Mouse (Mus musculus) forebrain, embryonic 13.5 days (tissue): Measurements from ENCODE around the gene Myh7. TPM values are rescaled to one million over a fixed set of nuclear protein-coding genes. Genes with fewer than 3 reads are reported as not detected.
"Not testable (repeated sequence)": the region's sequence is repeated elsewhere in the genome, so short reads cannot be mapped to it uniquely, and the experiment has no call there.

ENCODE experiments used
- ATAC-seq: fragments of 200-750 bp; cut with Nextera tagmentation; 2 replicates; pipeline ENCODE4 v1.8.0; 2017
- H3K27ac ChIP-seq: fragments of 300-500 bp; sonication (generic); 2 replicates; pipeline ENCODE4 v1.5.1; 2015; ENCODE audit warnings: inconsistent platforms, mild to moderate bottlenecking, moderate library complexity
- H3K27me3 ChIP-seq: fragments of 300-500 bp; sonication (generic); 2 replicates; pipeline ENCODE4 v1.6.1; 2015; ENCODE audit warnings: mild to moderate bottlenecking, inconsistent platforms
- H3K36me3 ChIP-seq: fragments of 300-500 bp; sonication (generic); 2 replicates; pipeline ENCODE4 v1.6.1; 2015; ENCODE audit warnings: mild to moderate bottlenecking, inconsistent platforms; ENCODE audit not compliant: poor library complexity, severe bottlenecking
- H3K4me1 ChIP-seq: fragments of 300-500 bp; sonication (generic); 2 replicates; pipeline ENCODE4 v1.6.1; 2015; ENCODE audit warnings: inconsistent platforms
- H3K4me2 ChIP-seq: fragments of 300-500 bp; sonication (generic); 2 replicates; pipeline ENCODE4 v1.6.1; 2015; ENCODE audit warnings: inconsistent platforms, mild to moderate bottlenecking, moderate library complexity
- H3K4me3 ChIP-seq: fragments of 300-500 bp; sonication (generic); 2 replicates; pipeline ENCODE4 v1.5.1; 2015; ENCODE audit warnings: mild to moderate bottlenecking, inconsistent platforms
- H3K9ac ChIP-seq: fragments of 300-500 bp; sonication (generic); 2 replicates; pipeline ENCODE4 v1.6.1; 2015; ENCODE audit warnings: mild to moderate bottlenecking, inconsistent platforms
- H3K9me3 ChIP-seq: fragments of 300-500 bp; sonication (generic); replicated peaks from 2 replicates; pipeline ENCODE4 v1.6.1; 2016; ENCODE audit warnings: inconsistent platforms
- WGBS: fragments of 180-500 bp; shearing (Covaris S2); methylation state at CpG from one replicate; pipeline ENCODE4 v1.1.7; 2015; 5-methylcytosine and 5-hydroxymethylcytosine counted together
- polyA plus RNA-seq: library from polyadenylated mRNA; unstranded; fragments of >200 nt; fragmentation: Nextera tagmentation; extraction: Ambion mirVana; gene quantifications from 2 replicates; pipeline ENCODE4 v1.2.1, GENCODE M21; 2015

The Myh7 gene
- 2.5 and 7.0 TPM in 2 replicates for polyA plus RNA-seq

GRCm38 (mm10) chr14:54994136-54994868, at the start of gene Myh7:
Gene Myh7 (minus strand): TSS chr14:54994626.
- H3K4me2 ChIP-seq: 0 out of 2 replicates have a peak within 1 kb of the TSS, but pooled peaks have one; percentile 14
- H3K4me1 ChIP-seq: peaks cover 39% of the 10 kb centered on the region
- no peaks in the 10 kb centered on the region for H3K27me3 ChIP-seq
- 50% methylated on average over 11 of the region's 11 CpGs for WGBS
- ATAC-seq: no peak
- H3K9ac ChIP-seq: peak within 1 kb of the TSS; percentile 30
- H3K4me3 ChIP-seq: no peak within 1 kb of the TSS
- no peaks in the 10 kb centered on the region for H3K9me3 ChIP-seq
- peak within 1 kb of the TSS; percentile 93 for H3K27ac ChIP-seq
- no peaks in the 10 kb centered on the region for H3K36me3 ChIP-seq

- H3K4me1 ChIP-seq, H3K9ac ChIP-seq, H3K4me2 ChIP-seq, H3K27ac ChIP-seq, H3K36me3 ChIP-seq, H3K27me3 ChIP-seq, H3K4me3 ChIP-seq, ATAC-seq, H3K9me3 ChIP-seq: not testable (repeated sequence)
- WGBS: 60% methylated on average over 2 of the region's 2 CpGs
Measured at GRCm38 (mm10) chr14:55043694-55044093, 49.3 kb upstream of the Myh7 start.

GRCm38 (mm10) chr14:55032695-55033225, 38.3 kb upstream of the Myh7 start:
- ATAC-seq: peak; percentile 64; the same call in 1 of the 2 replicates
- peaks cover 43% of the 10 kb centered on the region for H3K4me1 ChIP-seq
- H3K9ac ChIP-seq: peak overlapping the region; percentile 57
- 7% methylated on average over 19 of the region's 19 CpGs for WGBS
- no peaks in the 10 kb centered on the region for H3K36me3 ChIP-seq
- H3K9me3 ChIP-seq: no peaks in the 10 kb centered on the region
- peak overlapping the region; percentile 81 for H3K27ac ChIP-seq
- 0 out of 2 replicates have a peak overlapping the region, but pooled peaks have one; percentile 9 for H3K4me3 ChIP-seq
- H3K27me3 ChIP-seq: no peaks in the 10 kb centered on the region
- peak overlapping the region; percentile 47 for H3K4me2 ChIP-seq

GRCm38 (mm10) chr14:55029034-55029698, 34.7 kb upstream of the Myh7 start:
- H3K4me1 ChIP-seq: peaks cover 50% of the 10 kb centered on the region
- ATAC-seq: peak; percentile 31
- H3K9me3 ChIP-seq: no peaks in the 10 kb centered on the region
- no peak overlapping the region for H3K4me3 ChIP-seq
- peaks cover 12% of the 10 kb centered on the region for H3K36me3 ChIP-seq
- H3K27me3 ChIP-seq: no peaks in the 10 kb centered on the region
- peak overlapping the region; percentile 42 for H3K4me2 ChIP-seq
- 4% methylated on average over 11 of the region's 11 CpGs for WGBS
- peak overlapping the region; percentile 40; the same call in 1 of the 2 replicates for H3K9ac ChIP-seq
- peak overlapping the region; percentile 96 for H3K27ac ChIP-seq

GRCm38 (mm10) chr14:55028333-55028835, 34.0 kb upstream of the Myh7 start:
- peak overlapping the region; percentile 40 for H3K9ac ChIP-seq
- peak; percentile 72 for ATAC-seq
- no peak overlapping the region for H3K4me3 ChIP-seq
- H3K36me3 ChIP-seq: peaks cover 19% of the 10 kb centered on the region
- H3K9me3 ChIP-seq: no peaks in the 10 kb centered on the region
- WGBS: 14% methylated on average over 4 of the region's 5 CpGs
- peak overlapping the region; percentile 42 for H3K4me2 ChIP-seq
- H3K27me3 ChIP-seq: no peaks in the 10 kb centered on the region
- peak overlapping the region; percentile 96 for H3K27ac ChIP-seq
- H3K4me1 ChIP-seq: peaks cover 47% of the 10 kb centered on the region

GRCm38 (mm10) chr14:55027653-55028052, 33.2 kb upstream of the Myh7 start:
- peak overlapping the region; percentile 41 for H3K9ac ChIP-seq
- H3K4me1 ChIP-seq: peaks cover 40% of the 10 kb centered on the region
- H3K4me3 ChIP-seq: no peak overlapping the region
- 3% methylated on average over 6 of the region's 6 CpGs for WGBS
- peak overlapping the region; percentile 96 for H3K27ac ChIP-seq
- peak; percentile 56 for ATAC-seq
- H3K4me2 ChIP-seq: peak overlapping the region; percentile 42
- H3K9me3 ChIP-seq: no peaks in the 10 kb centered on the region
- H3K27me3 ChIP-seq: no peaks in the 10 kb centered on the region
- H3K36me3 ChIP-seq: peaks cover 26% of the 10 kb centered on the region

- H3K4me3 ChIP-seq: no peak overlapping the region
- peak overlapping the region; percentile 96 for H3K27ac ChIP-seq
- peak overlapping the region; percentile 41 for H3K9ac ChIP-seq
- peaks cover 30% of the 10 kb centered on the region for H3K36me3 ChIP-seq
- H3K4me1 ChIP-seq: peaks cover 36% of the 10 kb centered on the region
- WGBS: 15% methylated on average over 5 of the region's 5 CpGs
- peak overlapping the region; percentile 42 for H3K4me2 ChIP-seq
- peak; percentile 15; the same call in 1 of the 2 replicates for ATAC-seq
- no peaks in the 10 kb centered on the region for H3K27me3 ChIP-seq
- H3K9me3 ChIP-seq: no peaks in the 10 kb centered on the region
Measured at GRCm38 (mm10) chr14:55027251-55027650, 32.8 kb upstream of the Myh7 start.

GRCm38 (mm10) chr14:55025527-55025926, 31.1 kb upstream of the Myh7 start:
- no peak for ATAC-seq
- peaks cover 29% of the 10 kb centered on the region for H3K4me1 ChIP-seq

GRCm38 (mm10) chr14:55024236-55024635, 29.8 kb upstream of the Myh7 start:
- Histone ChIP-seq H3K36me3 (peaks cover 55% of the 10 kb centered on the region), H3K27me3 (no peaks in the 10 kb centered on the region), H3K27ac (no peak overlapping the region), H3K9me3 (no peaks in the 10 kb centered on the region), H3K4me3 (no peak overlapping the region), H3K4me2 (no peak overlapping the region), H3K4me1 (peaks cover 21% of the 10 kb centered on the region), H3K9ac (no peak overlapping the region)
- 60% methylated on average over 7 of the region's 7 CpGs for WGBS
- no peak for ATAC-seq

More at GRCm38 (mm10) chr14:55025527-55025926, 31.1 kb upstream of the Myh7 start:
- Histone ChIP-seq H3K9ac (no peak overlapping the region), H3K9me3 (no peaks in the 10 kb centered on the region), H3K4me2 (no peak overlapping the region), H3K4me3 (no peak overlapping the region), H3K27me3 (no peaks in the 10 kb centered on the region), H3K27ac (no peak overlapping the region), H3K36me3 (peaks cover 47% of the 10 kb centered on the region)
- WGBS: 78% methylated on average over 5 of the region's 5 CpGs

GRCm38 (mm10) chr14:55023011-55023410, 28.6 kb upstream of the Myh7 start:
- H3K36me3 ChIP-seq: peaks cover 58% of the 10 kb centered on the region
- no peak overlapping the region for H3K27ac ChIP-seq
- H3K4me3 ChIP-seq: no peak overlapping the region
- no peak overlapping the region for H3K9ac ChIP-seq
- peaks cover 9% of the 10 kb centered on the region for H3K4me1 ChIP-seq
- no peak for ATAC-seq
- no peak overlapping the region for H3K4me2 ChIP-seq
- WGBS: 87% methylated on average over 15 of the region's 15 CpGs
- H3K9me3 ChIP-seq: no peaks in the 10 kb centered on the region
- no peaks in the 10 kb centered on the region for H3K27me3 ChIP-seq

- H3K9ac ChIP-seq: no peak overlapping the region
- peaks cover 69% of the 10 kb centered on the region for H3K36me3 ChIP-seq
Measured at GRCm38 (mm10) chr14:55020394-55020793, 26.0 kb upstream of the Myh7 start.

GRCm38 (mm10) chr14:55016876-55017275, 22.4 kb upstream of the Myh7 start:
- Histone ChIP-seq H3K9ac (no peak overlapping the region), H3K9me3 (no peaks in the 10 kb centered on the region), H3K4me1 (peaks cover 11% of the 10 kb centered on the region), H3K36me3 (peaks cover 37% of the 10 kb centered on the region), H3K27me3 (no peaks in the 10 kb centered on the region), H3K27ac (no peak overlapping the region), H3K4me2 (0 out of 2 replicates have a peak overlapping the region, but pooled peaks have one; percentile 10), H3K4me3 (no peak overlapping the region)
- 93% methylated on average over 16 of the region's 16 CpGs for WGBS
- no peak for ATAC-seq

More at GRCm38 (mm10) chr14:55020394-55020793, 26.0 kb upstream of the Myh7 start:
- ATAC-seq: no peak
- Histone ChIP-seq H3K4me2 (no peak overlapping the region), H3K27me3 (no peaks in the 10 kb centered on the region), H3K4me3 (no peak overlapping the region), H3K4me1 (peaks cover 11% of the 10 kb centered on the region), H3K9me3 (no peaks in the 10 kb centered on the region), H3K27ac (no peak overlapping the region)
- 65% methylated on average over 9 of the region's 9 CpGs for WGBS
